Mouse (Mus musculus): Measurements from ENCODE around the gene Cnnm1. TPM values are rescaled to one million over a fixed set of nuclear protein-coding genes. Genes with fewer than 3 reads are reported as not detected.
A peak's percentile ranks its signal among the peaks of the same experiment; 100 is the strongest.

The Cnnm1 gene
- polyA plus RNA-seq, 1 experiment from 2014 or later, result 4.9 TPM

GRCm38 (mm10) chr19:43525104-43525482 lies 84.9 kb downstream of the Cnnm1 start:
- Histone ChIP-seq H3K27me3 (replicated peaks) (no peaks in the 10 kb centered on the region), H3K4me1 (peaks cover 51% of the 10 kb centered on the region), H3K4me3 (replicated peaks) (peak overlapping the region; percentile 82), H3K9me3 (replicated peaks) (no peaks in the 10 kb centered on the region), H3K9ac (replicated peaks) (peak overlapping the region; percentile 80), H3K4me2 (peak overlapping the region; percentile 82), H3K27ac (replicated peaks) (peak overlapping the region; percentile 89), H3K36me3 (no peaks in the 10 kb centered on the region)
- peak; percentile 19; the same call in 1 of the 2 replicates for ATAC-seq (ENCODE audit: low FRiP score)
- WGBS, result 16% methylated on average over 10 of the region's 10 CpGs

GRCm38 (mm10) chr19:43525566-43525965 lies 85.3 kb downstream of the Cnnm1 start:
- H3K9ac ChIP-seq (replicated peaks), result peak overlapping the region; percentile 80; the same call in 1 of the 2 replicates
- ATAC-seq (ENCODE audit: low FRiP score), result no peak
- H3K4me2 ChIP-seq, result peak overlapping the region; percentile 82
- 0 out of 2 replicates have a peak overlapping the region, but pooled peaks have one; percentile 89 for H3K27ac ChIP-seq (replicated peaks)
- H3K4me1 ChIP-seq, result peaks cover 49% of the 10 kb centered on the region
- 90% methylated on average over 7 of the region's 7 CpGs for WGBS
- no peaks in the 10 kb centered on the region for H3K36me3 ChIP-seq
- H3K9me3 ChIP-seq (replicated peaks), result no peaks in the 10 kb centered on the region
- H3K27me3 ChIP-seq (replicated peaks), result no peaks in the 10 kb centered on the region
- peak overlapping the region; percentile 82 for H3K4me3 ChIP-seq (replicated peaks)

- Histone ChIP-seq H3K9me3 (replicated peaks) (no peaks in the 10 kb centered on the region), H3K36me3 (no peaks in the 10 kb centered on the region), H3K27ac (replicated peaks) (no peak overlapping the region), H3K27me3 (replicated peaks) (no peaks in the 10 kb centered on the region), H3K4me3 (replicated peaks) (no peak overlapping the region), H3K4me2 (no peak overlapping the region), H3K4me1 (peaks cover 48% of the 10 kb centered on the region), H3K9ac (replicated peaks) (no peak overlapping the region)
- no peak for ATAC-seq (ENCODE audit: low FRiP score)
- WGBS, result 90% methylated on average over 9 of the region's 9 CpGs
Measured at GRCm38 (mm10) chr19:43526025-43526424, 85.8 kb downstream of the Cnnm1 start.

- no peak overlapping the region for H3K4me2 ChIP-seq
- WGBS, result 20% methylated on average over 11 of the region's 11 CpGs
- ATAC-seq (ENCODE audit: low FRiP score), result no peak
- H3K27me3 ChIP-seq (replicated peaks), result no peaks in the 10 kb centered on the region
- no peaks in the 10 kb centered on the region for H3K36me3 ChIP-seq
- no peak overlapping the region for H3K27ac ChIP-seq (replicated peaks)
- H3K9ac ChIP-seq (replicated peaks), result no peak overlapping the region
- no peak overlapping the region for H3K4me3 ChIP-seq (replicated peaks)
- peaks cover 37% of the 10 kb centered on the region for H3K4me1 ChIP-seq
- no peaks in the 10 kb centered on the region for H3K9me3 ChIP-seq (replicated peaks)
Measured at GRCm38 (mm10) chr19:43527131-43527530, 86.9 kb downstream of the Cnnm1 start.

- Histone ChIP-seq H3K4me3 (replicated peaks) (no peak overlapping the region), H3K27me3 (replicated peaks) (no peaks in the 10 kb centered on the region), H3K9ac (replicated peaks) (no peak overlapping the region), H3K9me3 (replicated peaks) (no peaks in the 10 kb centered on the region), H3K36me3 (no peaks in the 10 kb centered on the region), H3K4me1 (peaks cover 27% of the 10 kb centered on the region), H3K4me2 (no peak overlapping the region), H3K27ac (replicated peaks) (no peak overlapping the region)
- 85% methylated on average over 8 of the region's 8 CpGs for WGBS
- no peak for ATAC-seq (ENCODE audit: low FRiP score)
Measured at GRCm38 (mm10) chr19:43528056-43528587, 87.9 kb downstream of the Cnnm1 start.

- Histone ChIP-seq H3K27ac (replicated peaks) (0 out of 2 replicates have a peak overlapping the region, but pooled peaks have one; percentile 13), H3K27me3 (replicated peaks) (no peaks in the 10 kb centered on the region), H3K36me3 (no peaks in the 10 kb centered on the region), H3K4me3 (replicated peaks) (peak overlapping the region; percentile 28), H3K4me1 (peaks cover 13% of the 10 kb centered on the region), H3K4me2 (peak overlapping the region; percentile 59), H3K9ac (replicated peaks) (no peak overlapping the region), H3K9me3 (replicated peaks) (no peaks in the 10 kb centered on the region)
- peak; percentile 87 for ATAC-seq (ENCODE audit: low FRiP score)
- 2% methylated on average over 13 of the region's 13 CpGs for WGBS
Measured at GRCm38 (mm10) chr19:43530197-43530770, 90.0 kb downstream of the Cnnm1 start.

GRCm38 (mm10) chr19:43530921-43531320 lies 90.7 kb downstream of the Cnnm1 start:
- H3K4me2 ChIP-seq, result peak overlapping the region; percentile 11
- H3K4me1 ChIP-seq, result peaks cover 9% of the 10 kb centered on the region; the same call in 1 of the 2 replicates
- H3K27ac ChIP-seq (replicated peaks), result no peak overlapping the region; the same call in 1 of the 2 replicates
- 33% methylated on average over 12 of the region's 12 CpGs for WGBS
- no peak for ATAC-seq (ENCODE audit: low FRiP score)
- no peak overlapping the region for H3K9ac ChIP-seq (replicated peaks)
- no peak overlapping the region for H3K4me3 ChIP-seq (replicated peaks)
- H3K36me3 ChIP-seq, result no peaks in the 10 kb centered on the region
- no peaks in the 10 kb centered on the region for H3K27me3 ChIP-seq (replicated peaks)
- no peaks in the 10 kb centered on the region for H3K9me3 ChIP-seq (replicated peaks)

- Histone ChIP-seq H3K4me1 (peaks cover 4% of the 10 kb centered on the region; the same call in 1 of the 2 replicates), H3K4me3 (replicated peaks) (no peak overlapping the region), H3K4me2 (no peak overlapping the region), H3K27ac (replicated peaks) (no peak overlapping the region), H3K27me3 (replicated peaks) (no peaks in the 10 kb centered on the region), H3K9me3 (replicated peaks) (no peaks in the 10 kb centered on the region), H3K36me3 (no peaks in the 10 kb centered on the region), H3K9ac (replicated peaks) (no peak overlapping the region)
- WGBS, result 96% methylated on average over 3 of the region's 3 CpGs
- no peak for ATAC-seq (ENCODE audit: low FRiP score)
Measured at GRCm38 (mm10) chr19:43535372-43535771, 95.1 kb downstream of the Cnnm1 start.

GRCm38 (mm10) chr19:43546337-43547117 lies 106.3 kb downstream of the Cnnm1 start:
- 10% methylated on average over 19 of the region's 19 CpGs for WGBS
- H3K9me3 ChIP-seq (replicated peaks), result no peaks in the 10 kb centered on the region
- H3K4me1 ChIP-seq, result peaks cover 11% of the 10 kb centered on the region
- no peak for ATAC-seq (ENCODE audit: low FRiP score)
- peak overlapping the region; percentile 28 for H3K4me2 ChIP-seq
- H3K4me3 ChIP-seq (replicated peaks), result no peak overlapping the region
- no peaks in the 10 kb centered on the region for H3K36me3 ChIP-seq
- no peak overlapping the region for H3K27ac ChIP-seq (replicated peaks)
- no peaks in the 10 kb centered on the region for H3K27me3 ChIP-seq (replicated peaks)
- H3K9ac ChIP-seq (replicated peaks), result no peak overlapping the region

Other genes with a start within 250 kb of the Cnnm1 start
- gene Hpse2, start 52.1 kb upstream of the Cnnm1 start, polyA plus RNA-seq (2015; fragmentation: Nextera tagmentation; extraction: Ambion mirVana), result 0.24 and 3.4 TPM in 2 replicates
- 118 and 127 TPM in 2 replicates for gene Got1, start 84.2 kb downstream of the Cnnm1 start, polyA plus RNA-seq (2015; fragmentation: Nextera tagmentation; extraction: Ambion mirVana)
- 5.5 TPM in 1 of 2 replicates, not detected in the other for gene Nkx2-3, start 171.9 kb downstream of the Cnnm1 start, polyA plus RNA-seq (2015; fragmentation: Nextera tagmentation; extraction: Ambion mirVana)
- gene Slc25a28, start 234.4 kb downstream of the Cnnm1 start, polyA plus RNA-seq (2015; fragmentation: Nextera tagmentation; extraction: Ambion mirVana), result 16.2 and 16.5 TPM in 2 replicates
- 8.9 and 9.5 TPM in 2 replicates for gene Entpd7, start 249.2 kb downstream of the Cnnm1 start, polyA plus RNA-seq (2015; fragmentation: Nextera tagmentation; extraction: Ambion mirVana)